Mouse (Mus musculus): Measurements from ENCODE around the gene Kcnq4.

Kcnq4 gene

GRCm38 (mm10) chr4:120673606-120674005 lies 74.8 kb downstream of the Kcnq4 start:
- DNase-seq (ENCODE audit: low read depth, low spot score), result no peak

- DNase-seq (ENCODE audit: low read depth, low spot score), result no peak
Observed at GRCm38 (mm10) chr4:120671046-120671445, 77.4 kb downstream of the Kcnq4 start.

- no peak for DNase-seq (ENCODE audit: low read depth, low spot score)
Observed at GRCm38 (mm10) chr4:120669585-120669984, 78.8 kb downstream of the Kcnq4 start.

GRCm38 (mm10) chr4:120668551-120668950 lies 79.9 kb downstream of the Kcnq4 start:
- no peak for DNase-seq (ENCODE audit: low read depth, low spot score)

GRCm38 (mm10) chr4:120667555-120667954 lies 80.9 kb downstream of the Kcnq4 start:
- DNase-seq (ENCODE audit: low read depth, low spot score), result no peak

GRCm38 (mm10) chr4:120667045-120667501 lies 81.3 kb downstream of the Kcnq4 start:
- no peak for DNase-seq (ENCODE audit: low read depth, low spot score)

- peak; percentile 100 for DNase-seq (ENCODE audit: low read depth, low spot score)
Observed at GRCm38 (mm10) chr4:120666358-120667024, 81.9 kb downstream of the Kcnq4 start, which contains the start of gene Cited4. Gene Cited4 (plus strand): TSS chr4:120666572.

- DNase-seq (ENCODE audit: low read depth, low spot score), result no peak
Observed at GRCm38 (mm10) chr4:120665782-120666181, 82.6 kb downstream of the Kcnq4 start.

- no peak for DNase-seq (ENCODE audit: low read depth, low spot score)
Observed at GRCm38 (mm10) chr4:120665144-120665700, 83.2 kb downstream of the Kcnq4 start.

GRCm38 (mm10) chr4:120664601-120665000 lies 83.8 kb downstream of the Kcnq4 start:
- DNase-seq (ENCODE audit: low read depth, low spot score), result no peak

GRCm38 (mm10) chr4:120660485-120660884 lies 87.9 kb downstream of the Kcnq4 start:
- no peak for DNase-seq (ENCODE audit: low read depth, low spot score)

- no peak for DNase-seq (ENCODE audit: low read depth, low spot score)
Observed at GRCm38 (mm10) chr4:120655898-120656297, 92.5 kb downstream of the Kcnq4 start.

- no peak for DNase-seq (ENCODE audit: low read depth, low spot score)
Observed at GRCm38 (mm10) chr4:120650208-120650592, 98.2 kb downstream of the Kcnq4 start.

- no peak for DNase-seq (ENCODE audit: low read depth, low spot score)
Observed at GRCm38 (mm10) chr4:120649369-120650207, 98.8 kb downstream of the Kcnq4 start.
